Mouse (Mus musculus) embryonic facial prominence, embryonic 13.5 days (tissue): ENCODE measurements around the gene Olfr695. TPM values are rescaled to one million over a fixed set of nuclear protein-coding genes. Genes with fewer than 3 reads are reported as not detected.

Source experiments
- ATAC-seq: fragments of 200-750 bp; cut with Nextera tagmentation; 2 replicates; pipeline ENCODE4 v1.8.0; 2017; ENCODE audit warnings: low read depth; ENCODE audit not compliant: insufficient number of reproducible peaks, insufficient read depth, low FRiP score, low TSS enrichment
- H3K27ac ChIP-seq: fragments of 300-500 bp; sonication (generic); 2 replicates; pipeline ENCODE4 v1.5.1; 2015; ENCODE audit warnings: moderate library complexity, mild to moderate bottlenecking, inconsistent platforms
- H3K27me3 ChIP-seq: fragments of 300-500 bp; sonication (generic); 2 replicates; pipeline ENCODE4 v1.6.1; 2015; ENCODE audit warnings: mild to moderate bottlenecking, inconsistent platforms
- H3K36me3 ChIP-seq: fragments of 300-500 bp; sonication (generic); 2 replicates; pipeline ENCODE4 v1.6.1; 2015; ENCODE audit warnings: mild to moderate bottlenecking, inconsistent platforms
- H3K4me1 ChIP-seq: fragments of 300-500 bp; sonication (generic); 2 replicates; pipeline ENCODE4 v1.6.1; 2015; ENCODE audit warnings: inconsistent platforms
- H3K4me2 ChIP-seq: fragments of 300-500 bp; sonication (generic); 2 replicates; pipeline ENCODE4 v1.6.1; 2015; ENCODE audit warnings: moderate library complexity, mild to moderate bottlenecking, inconsistent platforms
- H3K4me3 ChIP-seq: fragments of 300-500 bp; sonication (generic); 2 replicates; pipeline ENCODE4 v1.5.1; 2015; ENCODE audit warnings: mild to moderate bottlenecking, inconsistent platforms
- H3K9ac ChIP-seq: fragments of 300-500 bp; sonication (generic); 2 replicates; pipeline ENCODE4 v1.6.1; 2015; ENCODE audit warnings: mild to moderate bottlenecking, inconsistent platforms
- H3K9me3 ChIP-seq: fragments of 300-500 bp; sonication (generic); 2 replicates; pipeline ENCODE4 v1.6.1; 2016; ENCODE audit warnings: inconsistent platforms
- WGBS: fragments of 180-500 bp; shearing (Covaris S2); methylation state at CpG from one replicate; pipeline ENCODE4 v1.1.7; 2015; ENCODE audit warnings: mixed read lengths; 5-methylcytosine and 5-hydroxymethylcytosine counted together
- polyA plus RNA-seq: library from polyadenylated mRNA; unstranded; fragments of >200 nt; fragmentation: Nextera tagmentation; extraction: Ambion mirVana; gene quantifications from 2 replicates; pipeline ENCODE4 v1.2.1, GENCODE M21; 2015

The Olfr695 gene
- polyA plus RNA-seq, 1 experiment from 2014 or later: not detected

- no peaks in the 10 kb centered on the region for H3K4me1 ChIP-seq
- no peaks in the 10 kb centered on the region for H3K36me3 ChIP-seq
- WGBS: 98% methylated on average over 1 of the region's 1 CpGs
- no peaks in the 10 kb centered on the region for H3K9me3 ChIP-seq
- H3K27me3 ChIP-seq: no peaks in the 10 kb centered on the region
- H3K9ac ChIP-seq: no peak within 1 kb of the TSS
- no peak within 1 kb of the TSS for H3K4me2 ChIP-seq
- H3K4me3 ChIP-seq: no peak within 1 kb of the TSS
- ATAC-seq: no peak
- H3K27ac ChIP-seq: no peak within 1 kb of the TSS
These were observed 24.5 kb downstream of the Olfr695 start, which contains the start of gene Olfr694 for GRCm38 (mm10) chr7:106691714-106692113. TSS of gene Olfr694 (minus strand) at chr7:106691814.

GRCm38 (mm10) chr7:106685382-106685781, 30.8 kb downstream of the Olfr695 start:
- H3K4me2 ChIP-seq: no peak overlapping the region
- ATAC-seq: no peak
- no peaks in the 10 kb centered on the region for H3K27me3 ChIP-seq
- no peaks in the 10 kb centered on the region for H3K36me3 ChIP-seq
- WGBS: 84% methylated on average over 2 of the region's 2 CpGs
- no peaks in the 10 kb centered on the region for H3K4me1 ChIP-seq
- H3K27ac ChIP-seq: no peak overlapping the region
- H3K4me3 ChIP-seq: no peak overlapping the region
- no peaks in the 10 kb centered on the region for H3K9me3 ChIP-seq
- no peak overlapping the region for H3K9ac ChIP-seq

- no peak within 1 kb of the TSS for H3K4me3 ChIP-seq
- no peak within 1 kb of the TSS for H3K4me2 ChIP-seq
- ATAC-seq: no peak
- no peaks in the 10 kb centered on the region for H3K9me3 ChIP-seq
- H3K27ac ChIP-seq: no peak within 1 kb of the TSS
- H3K27me3 ChIP-seq: no peaks in the 10 kb centered on the region
- H3K4me1 ChIP-seq: no peaks in the 10 kb centered on the region
- no peak within 1 kb of the TSS for H3K9ac ChIP-seq
- H3K36me3 ChIP-seq: no peaks in the 10 kb centered on the region
These were observed 35.7 kb downstream of the Olfr695 start, which contains the start of gene Olfr693 for GRCm38 (mm10) chr7:106680484-106680883. TSS of gene Olfr693 (minus strand) at chr7:106680584.

Other genes with a start within 250 kb of the Olfr695 start
- not detected in 2 replicates for gene Olfr693, start 35.8 kb downstream of the Olfr695 start, polyA plus RNA-seq
- not detected in 2 replicates for gene Olfr694, start 24.6 kb downstream of the Olfr695 start, polyA plus RNA-seq
- not detected in 2 replicates for gene Olfr697, start 26.0 kb upstream of the Olfr695 start, polyA plus RNA-seq
- not detected in 2 replicates for gene Olfr698, start 39.0 kb upstream of the Olfr695 start, polyA plus RNA-seq
- gene Olfr699, start 76.8 kb upstream of the Olfr695 start, polyA plus RNA-seq: not detected in 2 replicates
- not detected in 2 replicates for gene Olfr700, start 92.4 kb upstream of the Olfr695 start, polyA plus RNA-seq
- gene Olfr701, start 97.7 kb upstream of the Olfr695 start, polyA plus RNA-seq: not detected in 2 replicates
- gene Olfr702, start 117.5 kb upstream of the Olfr695 start, polyA plus RNA-seq: not detected in 2 replicates
- gene Olfr703, start 127.0 kb upstream of the Olfr695 start, polyA plus RNA-seq: not detected in 2 replicates
- not detected in 2 replicates for gene Olfr704, start 146.8 kb upstream of the Olfr695 start, polyA plus RNA-seq
- gene Olfr705, start 160.5 kb upstream of the Olfr695 start, polyA plus RNA-seq: not detected in 2 replicates
- not detected in 2 replicates for gene Olfr706, start 171.8 kb upstream of the Olfr695 start, polyA plus RNA-seq
- not detected in 2 replicates for gene Olfr707, start 184.8 kb upstream of the Olfr695 start, polyA plus RNA-seq
- gene Olfr1532-ps1, start 191.6 kb upstream of the Olfr695 start, polyA plus RNA-seq: not detected in 2 replicates
- gene Olfr709-ps1, start 215.8 kb upstream of the Olfr695 start, polyA plus RNA-seq: not detected in 2 replicates
- gene Olfr710, start 231.9 kb upstream of the Olfr695 start, polyA plus RNA-seq: not detected in 2 replicates
- not detected in 2 replicates for gene Olfr6, start 247.5 kb upstream of the Olfr695 start, polyA plus RNA-seq